ENCODE assay signal across 8 mouse cellular contexts in genomic region chr9:107666751-107667205, GRCm38 (mm10). TPM values are rescaled to one million over a fixed set of nuclear protein-coding genes. Genes with fewer than 3 reads are reported as not detected.
A peak's percentile ranks its signal among the peaks of the same experiment; 100 is the strongest.
DNase-seq lines count a peak whose midpoint lies in the region; ATAC-seq lines count a peak whose summit lies in the region.
"Had no signal": no experiment of that assay in that cellular context is flagged by ENCODE, and none has a peak within 500 bp of the region (broad histone marks: within the 10 kb centered on the region; RNA-seq: fewer than 3 reads in every experiment).

No protein-coding gene starts in this region.

- H3K4me3 ChIP-seq in embryonic facial prominence, embryonic 14.5 days (ENCODE audit: low read depth, low read length), result peak overlapping the region; percentile 45
- H3K4me3 ChIP-seq in liver, embryonic 15.5 days (replicated peaks), result peak overlapping the region; percentile 51

- no peaks in the 10 kb centered on the region for H3K36me3 ChIP-seq in embryonic facial prominence, embryonic 14.5 days (ENCODE audit: control insufficient read depth, insufficient read depth, low read length)
- H3K36me3 ChIP-seq in liver, embryonic 15.5 days (replicated peaks), result no peaks in the 10 kb centered on the region

- peaks cover 23% of the 10 kb centered on the region for H3K27me3 ChIP-seq in embryonic facial prominence, embryonic 14.5 days (replicated peaks; ENCODE audit: control insufficient read depth, insufficient read depth, low read length)
- H3K27me3 ChIP-seq in liver, embryonic 15.5 days, result peaks cover 84% of the 10 kb centered on the region

- no peak for DNase-seq in embryonic facial prominence, embryonic 14.5 days (ENCODE audit: low spot score)
- peak; percentile 50 to 54 for DNase-seq in heart, postnatal 36 days
- DNase-seq in left cerebral cortex, postnatal 25 days (ENCODE audit: low spot score in 2 of 2), result no peak
- DNase-seq in right cerebral cortex, adult 2 months (ENCODE audit: low spot score in 2 of 2), result no peak
- no peak for DNase-seq in MN1 (ENCODE audit: low spot score)

- H3K4me2 ChIP-seq in embryonic facial prominence, embryonic 14.5 days (ENCODE audit: low read depth, low read length), result peak overlapping the region; percentile 93
- peak overlapping the region; percentile 56 for H3K4me2 ChIP-seq in liver, embryonic 15.5 days

- peaks cover 12% of the 10 kb centered on the region for H3K4me1 ChIP-seq in embryonic facial prominence, embryonic 14.5 days (ENCODE audit: control insufficient read depth, insufficient read depth, low read length)
- H3K4me1 ChIP-seq in liver, embryonic 15.5 days (replicated peaks), result peaks cover 18% of the 10 kb centered on the region

- intact Hi-C loops in heart, postnatal 36 days (cut with DNase I), result no loop called here
- intact Hi-C loops in left cerebral cortex, postnatal 25 days (cut with DNase I), result loop anchor here (2.0 kb wide), 1 partner anchor 16 kb away; no protein-coding TSS in a partner anchor

- under 1% methylated on average over 26 of the region's 30 CpGs for WGBS in embryonic facial prominence, embryonic 14.5 days
- WGBS in liver, embryonic 15.5 days (ENCODE audit: insufficient replicate concordance), result under 1% methylated on average over 30 of the region's 30 CpGs

- ATAC-seq in common myeloid progenitor, adult 5-6 weeks (replicated peaks; ENCODE audit: low read depth, poor library complexity, severe bottlenecking), result 0 out of 2 replicates have a peak, but pooled peaks have one; percentile 33
- ATAC-seq in embryonic facial prominence, embryonic 14.5 days (ENCODE audit: low read depth), result peak; percentile 31
- 0 out of 2 replicates have a peak, but pooled peaks have one; percentile 3 for ATAC-seq in liver, embryonic 15.5 days (ENCODE audit: insufficient read depth)

- H3K9ac ChIP-seq in embryonic facial prominence, embryonic 14.5 days (ENCODE audit: low read depth, low read length), result peak overlapping the region; percentile 50
- peak overlapping the region; percentile 45 for H3K9ac ChIP-seq in liver, embryonic 15.5 days

- no peak overlapping the region for H3K27ac ChIP-seq in embryonic facial prominence, embryonic 14.5 days (replicated peaks; ENCODE audit: low read depth, low read length)
- 0 out of 2 replicates have a peak overlapping the region, but pooled peaks have one; percentile 38 for H3K27ac ChIP-seq in liver, embryonic 15.5 days (replicated peaks)

- H3K9me3 ChIP-seq in embryonic facial prominence, embryonic 14.5 days (ENCODE audit: control insufficient read depth, low read length), result no peaks in the 10 kb centered on the region
- H3K9me3 ChIP-seq in liver, embryonic 15.5 days (replicated peaks), result no peaks in the 10 kb centered on the region

RNA-seq across cellular contexts. Expression of gene Slc38a3, which starts 2.6 kb away (rescaled TPM):
- total RNA-seq in common myeloid progenitor, adult 5-6 weeks (2017), result not detected in 2 replicates
- polyA plus RNA-seq in embryonic facial prominence, embryonic 14.5 days (2014; fragmentation: Nextera tagmentation; extraction: Ambion mirVana), result 7.0 and 7.8 TPM in 2 replicates
- 10 to 100 TPM; 66.0 to 80.3 TPM for total RNA-seq in heart, postnatal 36 days (2021)
- polyA plus RNA-seq in liver, embryonic 15.5 days (2015; fragmentation: Nextera tagmentation; extraction: Ambion mirVana), result 35.0 and 50.9 TPM in 2 replicates
- total RNA-seq in left cerebral cortex, postnatal 25 days (2021), result 10 to 100 TPM; 69.9 to 81.4 TPM
- total RNA-seq: neutrophil, adult 5-6 weeks had no signal

RNA-seq across cellular contexts. Expression of gene Gnat1, which starts 12.7 kb away (rescaled TPM):
- not detected in 2 replicates for total RNA-seq in common myeloid progenitor, adult 5-6 weeks (2017)
- 0.79 and 1.5 TPM in 2 replicates for polyA plus RNA-seq in embryonic facial prominence, embryonic 14.5 days (2014; fragmentation: Nextera tagmentation; extraction: Ambion mirVana)
- total RNA-seq in heart, postnatal 36 days (2021), result not detected
- 1.2 and 1.3 TPM in 2 replicates for polyA plus RNA-seq in liver, embryonic 15.5 days (2015; fragmentation: Nextera tagmentation; extraction: Ambion mirVana)
- total RNA-seq in left cerebral cortex, postnatal 25 days (2021), result under 1 TPM; 0.18 to 0.21 TPM
- total RNA-seq: neutrophil, adult 5-6 weeks had no signal

RNA-seq across cellular contexts. Expression of gene Gnai2, which starts 31.6 kb away (rescaled TPM):
- total RNA-seq in common myeloid progenitor, adult 5-6 weeks (2017), result 319 and 345 TPM in 2 replicates
- 380 and 416 TPM in 2 replicates for polyA plus RNA-seq in embryonic facial prominence, embryonic 14.5 days (2014; fragmentation: Nextera tagmentation; extraction: Ambion mirVana)
- total RNA-seq in heart, postnatal 36 days (2021), result 100 to 1,000 TPM; 248 to 259 TPM
- polyA plus RNA-seq in liver, embryonic 15.5 days (2015; fragmentation: Nextera tagmentation; extraction: Ambion mirVana), result 162 and 167 TPM in 2 replicates
- 100 to 1,000 TPM; 214 to 221 TPM for total RNA-seq in left cerebral cortex, postnatal 25 days (2021)

RNA-seq across cellular contexts. Expression of gene Sema3f, which starts 43.5 kb away (rescaled TPM):
- 0.23 TPM in 1 of 2 replicates, not detected in the other for total RNA-seq in common myeloid progenitor, adult 5-6 weeks (2017)
- 32.8 and 36.9 TPM in 2 replicates for polyA plus RNA-seq in embryonic facial prominence, embryonic 14.5 days (2014; fragmentation: Nextera tagmentation; extraction: Ambion mirVana)
- total RNA-seq in heart, postnatal 36 days (2021), result 10 to 100 TPM; 16.0 to 16.9 TPM
- 0.76 and 0.92 TPM in 2 replicates for polyA plus RNA-seq in liver, embryonic 15.5 days (2015; fragmentation: Nextera tagmentation; extraction: Ambion mirVana)
- total RNA-seq in left cerebral cortex, postnatal 25 days (2021), result 10 to 100 TPM; 16.6 to 17.8 TPM

RNA-seq across cellular contexts. Expression of gene Sema3b, which starts 57.7 kb away (rescaled TPM):
- total RNA-seq in common myeloid progenitor, adult 5-6 weeks (2017), result not detected in 2 replicates
- polyA plus RNA-seq in embryonic facial prominence, embryonic 14.5 days (2014; fragmentation: Nextera tagmentation; extraction: Ambion mirVana), result 18.0 and 18.2 TPM in 2 replicates
- 10 to 100 TPM; 18.5 to 22.0 TPM for total RNA-seq in heart, postnatal 36 days (2021)
- 0.74 and 0.77 TPM in 2 replicates for polyA plus RNA-seq in liver, embryonic 15.5 days (2015; fragmentation: Nextera tagmentation; extraction: Ambion mirVana)
- 1 to 10 TPM; 3.4 to 3.5 TPM for total RNA-seq in left cerebral cortex, postnatal 25 days (2021)

Comparison
In these comparisons a context has a peak if more than half of its experiments do, and no peak if none do; other contexts are left out.
1. DNase-seq: peak in heart, postnatal 36 days (2 of 2); none in embryonic facial prominence, embryonic 14.5 days (single experiment), left cerebral cortex, postnatal 25 days (0 of 2), right cerebral cortex, adult 2 months (0 of 2) and MN1 (single experiment).
2. RNA of gene Slc38a3, which starts 2.6 kb away (total RNA-seq): 69.9 to 81.4 TPM in left cerebral cortex, postnatal 25 days and 66.0 to 80.3 TPM in heart, postnatal 36 days; not detected in common myeloid progenitor, adult 5-6 weeks; every median in the first group is over 10 times any median in the second.
3. Peak in every context shown above with its lines, with median percentiles within 50 percentile points of each other: ATAC-seq.